Mouse (Mus musculus) lung, embryonic 15.5 days (tissue): ENCODE results near the gene Scrt2. TPM values are rescaled to one million over a fixed set of nuclear protein-coding genes. Genes with fewer than 3 reads are reported as not detected.

ENCODE experiments used
- ATAC-seq: fragments of 200-750 bp; cut with Nextera tagmentation; 2 replicates; pipeline ENCODE4 v1.8.0; 2017; ENCODE audit warnings: moderate number of reproducible peaks, borderline replicate concordance; ENCODE audit not compliant: low FRiP score, low TSS enrichment; ENCODE audit errors: extremely low read depth
- H3K27ac ChIP-seq: fragments of 300-500 bp; sonication (generic); 2 replicates; pipeline ENCODE4 v1.5.1; 2015; ENCODE audit warnings: moderate library complexity, mild to moderate bottlenecking, inconsistent platforms
- H3K27me3 ChIP-seq: fragments of 300-500 bp; sonication (generic); 2 replicates; pipeline ENCODE4 v1.6.1; 2015; ENCODE audit warnings: inconsistent platforms
- H3K36me3 ChIP-seq: fragments of 300-500 bp; sonication (generic); 2 replicates; pipeline ENCODE4 v1.6.1; 2015; ENCODE audit warnings: inconsistent platforms
- H3K4me1 ChIP-seq: fragments of 300-500 bp; sonication (generic); 2 replicates; pipeline ENCODE4 v1.6.1; 2015; ENCODE audit warnings: inconsistent platforms
- H3K4me2 ChIP-seq: fragments of 300-500 bp; sonication (generic); 2 replicates; pipeline ENCODE4 v1.6.1; 2015; ENCODE audit warnings: inconsistent platforms, mild to moderate bottlenecking, moderate library complexity
- H3K4me3 ChIP-seq: fragments of 300-500 bp; sonication (generic); 2 replicates; pipeline ENCODE4 v1.5.1; 2015; ENCODE audit warnings: mild to moderate bottlenecking, inconsistent platforms
- H3K9ac ChIP-seq: fragments of 300-500 bp; sonication (generic); 2 replicates; pipeline ENCODE4 v1.6.1; 2015; ENCODE audit warnings: inconsistent platforms
- H3K9me3 ChIP-seq: fragments of 300-500 bp; sonication (generic); 2 replicates; pipeline ENCODE4 v1.6.1; 2016; ENCODE audit warnings: inconsistent platforms
- WGBS: fragments of 180-500 bp; shearing (Covaris S2); methylation state at CpG from one replicate; pipeline ENCODE4 v1.1.7; 2015; 5-methylcytosine and 5-hydroxymethylcytosine counted together
- polyA plus RNA-seq: library from polyadenylated mRNA; unstranded; fragments of >200 nt; fragmentation: Nextera tagmentation; extraction: Ambion mirVana; gene quantifications from 2 replicates; pipeline ENCODE4 v1.2.1, GENCODE M21; 2015

The Scrt2 gene
- polyA plus RNA-seq, 1 experiment from 2014 or later, result not detected

DNA sequence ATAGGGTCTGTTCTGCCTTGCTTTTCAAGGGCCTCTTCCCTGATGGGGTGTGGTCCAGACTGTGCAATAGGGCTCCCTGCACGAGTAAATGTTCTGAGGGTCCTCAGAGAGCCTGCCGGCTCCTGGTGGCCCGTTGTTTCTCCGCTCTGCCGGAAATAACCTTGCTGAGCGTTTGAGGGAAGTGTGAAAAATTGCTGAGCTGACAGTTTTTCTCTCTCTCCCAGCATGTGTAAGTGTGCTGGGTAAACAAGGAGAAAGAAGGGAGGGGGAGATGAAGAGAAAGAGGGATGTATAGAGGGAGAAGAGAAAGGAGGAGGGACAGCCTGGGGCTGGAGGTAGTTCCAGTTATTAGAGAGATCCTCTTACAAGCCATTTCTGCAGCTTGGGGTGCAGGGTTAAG lies 3.0 kb downstream of the Scrt2 start:
- peaks cover 4% of the 10 kb centered on the region for H3K4me1 ChIP-seq
- H3K36me3 ChIP-seq, result no peaks in the 10 kb centered on the region
- no peak overlapping the region for H3K27ac ChIP-seq
- WGBS, result 33% methylated on average over 6 of the region's 6 CpGs
- H3K4me3 ChIP-seq, result no peak overlapping the region
- no peaks in the 10 kb centered on the region for H3K9me3 ChIP-seq
- no peak overlapping the region for H3K9ac ChIP-seq
- peaks cover 60% of the 10 kb centered on the region for H3K27me3 ChIP-seq
- H3K4me2 ChIP-seq, result no peak overlapping the region
- ATAC-seq, result no peak

DNA sequence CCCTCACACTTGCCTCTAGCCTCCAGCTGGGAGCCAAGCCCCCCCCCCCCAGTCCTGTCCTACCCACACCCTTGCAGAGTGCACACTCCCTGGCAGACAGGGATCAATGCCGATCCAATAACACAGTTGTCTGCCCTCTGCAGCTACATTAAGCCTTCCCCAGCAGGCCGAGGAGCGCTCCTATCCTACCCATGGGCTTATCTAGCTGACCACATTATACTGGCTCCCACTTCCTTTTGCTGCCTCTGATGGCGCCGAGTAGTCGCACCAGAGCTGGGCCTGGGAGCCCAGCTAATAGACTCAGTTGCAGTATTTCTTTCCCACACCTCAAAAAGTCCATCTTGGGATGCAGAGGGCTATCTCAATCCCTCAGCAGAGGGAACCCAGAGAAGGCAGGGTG lies 4.1 kb downstream of the Scrt2 start:
- no peak overlapping the region for H3K4me3 ChIP-seq
- H3K4me2 ChIP-seq, result no peak overlapping the region
- peaks cover 4% of the 10 kb centered on the region for H3K4me1 ChIP-seq
- H3K9ac ChIP-seq, result no peak overlapping the region
- no peaks in the 10 kb centered on the region for H3K9me3 ChIP-seq
- no peak overlapping the region for H3K27ac ChIP-seq
- peaks cover 59% of the 10 kb centered on the region for H3K27me3 ChIP-seq
- WGBS, result 71% methylated on average over 6 of the region's 6 CpGs
- no peaks in the 10 kb centered on the region for H3K36me3 ChIP-seq
- no peak for ATAC-seq

DNA sequence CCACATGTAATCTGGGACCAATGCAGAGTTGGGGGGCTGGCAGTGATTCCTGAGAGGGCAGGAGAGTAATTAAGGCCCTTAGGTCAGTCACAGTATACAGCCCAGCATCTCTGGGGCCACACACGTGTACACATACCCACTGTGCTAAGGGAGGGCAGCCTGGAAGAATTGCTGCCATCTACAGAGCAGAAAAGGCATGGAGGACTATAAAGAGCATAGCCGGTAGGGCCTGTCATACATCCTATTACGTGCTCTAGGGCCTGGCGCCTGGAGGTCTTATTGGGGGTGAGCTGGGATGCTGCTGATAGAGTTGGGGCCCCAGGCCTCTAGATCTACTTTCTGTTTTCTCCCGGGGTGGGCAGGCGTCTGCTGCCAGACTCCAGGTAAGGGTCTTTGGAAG lies 5.1 kb downstream of the Scrt2 start:
- H3K9me3 ChIP-seq, result no peaks in the 10 kb centered on the region
- no peak overlapping the region for H3K9ac ChIP-seq
- no peaks in the 10 kb centered on the region for H3K36me3 ChIP-seq
- H3K4me1 ChIP-seq, result peaks cover 4% of the 10 kb centered on the region
- H3K27me3 ChIP-seq, result peaks cover 59% of the 10 kb centered on the region
- H3K27ac ChIP-seq, result no peak overlapping the region
- no peak overlapping the region for H3K4me3 ChIP-seq
- ATAC-seq, result no peak
- no peak overlapping the region for H3K4me2 ChIP-seq
- WGBS, result 65% methylated on average over 6 of the region's 6 CpGs

DNA sequence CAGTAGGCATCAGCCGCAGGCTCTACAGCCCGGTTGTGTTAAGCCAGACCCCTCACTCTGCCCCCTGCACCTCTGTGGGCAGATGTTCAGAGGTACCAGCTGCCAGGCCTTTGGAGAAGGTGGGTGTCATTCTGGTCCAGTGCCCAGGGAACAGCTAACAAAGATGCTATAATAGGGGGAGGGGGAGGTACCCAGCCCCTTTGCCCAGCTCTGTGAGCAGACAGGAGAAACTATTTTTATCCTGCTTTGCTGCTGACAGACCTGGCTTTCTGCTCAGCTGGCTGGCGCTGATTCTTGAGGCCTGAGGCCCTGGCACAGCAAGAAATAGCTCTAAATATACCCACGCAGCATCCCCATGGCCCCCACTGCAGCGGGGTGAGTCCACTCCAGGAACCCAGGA lies 5.8 kb downstream of the Scrt2 start:
- Histone ChIP-seq H3K4me2 (no peak overlapping the region), H3K4me3 (no peak overlapping the region), H3K27ac (no peak overlapping the region), H3K9ac (no peak overlapping the region), H3K9me3 (no peaks in the 10 kb centered on the region), H3K36me3 (no peaks in the 10 kb centered on the region), H3K4me1 (peaks cover under 1% of the 10 kb centered on the region), H3K27me3 (peaks cover 60% of the 10 kb centered on the region)
- ATAC-seq, result no peak
- WGBS, result 65% methylated on average over 5 of the region's 5 CpGs

DNA sequence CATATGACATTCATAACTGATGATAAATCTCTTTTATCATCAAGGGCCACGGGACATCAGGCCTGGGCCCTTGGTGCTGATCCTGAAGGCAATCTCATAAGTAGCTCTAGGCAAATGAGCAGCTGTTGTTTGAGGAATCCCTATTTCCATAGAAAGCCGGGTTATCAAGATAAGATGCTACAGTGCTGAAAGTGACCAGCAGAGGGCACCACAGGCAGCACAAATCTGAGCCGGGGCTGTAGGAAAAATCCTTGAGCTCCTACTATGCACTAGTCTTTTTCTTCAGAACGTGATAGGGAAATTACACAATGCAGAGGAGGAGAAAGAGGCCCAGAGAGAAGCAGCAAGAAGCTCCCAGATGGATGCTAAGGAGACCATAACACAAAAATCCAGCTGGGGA lies 7.7 kb downstream of the Scrt2 start:
- H3K27ac ChIP-seq, result no peak overlapping the region
- H3K9ac ChIP-seq, result no peak overlapping the region
- H3K4me2 ChIP-seq, result no peak overlapping the region
- H3K9me3 ChIP-seq, result no peaks in the 10 kb centered on the region
- no peak for ATAC-seq
- peaks cover 7% of the 10 kb centered on the region for H3K4me1 ChIP-seq
- no peak overlapping the region for H3K4me3 ChIP-seq
- 7% methylated on average over 4 of the region's 4 CpGs for WGBS
- H3K36me3 ChIP-seq, result no peaks in the 10 kb centered on the region
- peaks cover 60% of the 10 kb centered on the region for H3K27me3 ChIP-seq

DNA sequence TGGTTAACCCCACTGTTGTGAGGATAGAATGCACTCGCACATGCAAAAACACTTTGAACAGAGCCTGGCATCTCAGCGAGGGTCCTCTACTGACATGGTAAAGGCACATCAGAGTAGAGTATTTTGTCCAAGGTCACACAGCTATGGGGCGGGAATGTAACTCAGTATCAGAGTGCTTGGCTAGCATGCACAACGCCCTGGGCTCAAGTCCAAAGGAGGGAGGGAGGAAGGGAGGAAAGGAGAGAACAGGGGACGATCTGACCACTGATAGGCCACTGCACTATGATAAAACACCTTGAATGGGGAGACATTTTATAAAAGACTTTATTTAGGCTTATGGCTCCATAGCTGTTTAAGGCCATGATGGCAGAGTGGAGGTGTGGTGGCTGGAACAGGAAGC lies 8.3 kb downstream of the Scrt2 start:
- Histone ChIP-seq H3K9me3 (no peaks in the 10 kb centered on the region), H3K27me3 (peaks cover 60% of the 10 kb centered on the region), H3K27ac (no peak overlapping the region), H3K4me1 (peaks cover 7% of the 10 kb centered on the region), H3K9ac (no peak overlapping the region), H3K4me2 (no peak overlapping the region), H3K4me3 (no peak overlapping the region), H3K36me3 (no peaks in the 10 kb centered on the region)
- WGBS, result 65% methylated on average over 5 of the region's 5 CpGs
- ATAC-seq, result no peak

DNA sequence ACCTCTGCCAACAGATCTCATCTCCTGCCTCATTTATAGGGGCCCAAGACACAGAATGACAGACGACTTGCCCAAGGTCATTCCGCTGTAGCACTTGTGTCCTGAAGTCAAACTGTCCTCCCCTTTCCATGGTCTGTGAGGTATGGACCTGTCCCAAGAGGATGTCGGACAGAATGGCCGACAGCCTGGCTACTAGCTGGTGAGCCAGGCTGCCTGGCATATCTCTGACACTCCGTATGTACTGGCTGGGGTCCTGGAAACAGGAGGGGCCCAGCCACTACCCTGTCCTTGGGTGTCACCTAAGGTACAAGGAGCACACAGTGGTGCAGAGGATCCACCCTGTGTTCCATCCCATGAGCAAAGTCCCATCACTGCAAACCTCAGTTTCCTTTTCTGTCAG lies 9.2 kb downstream of the Scrt2 start:
- Histone ChIP-seq H3K9me3 (no peaks in the 10 kb centered on the region), H3K27me3 (peaks cover 61% of the 10 kb centered on the region), H3K4me2 (no peak overlapping the region), H3K4me3 (no peak overlapping the region), H3K36me3 (no peaks in the 10 kb centered on the region), H3K4me1 (peaks cover 7% of the 10 kb centered on the region), H3K9ac (no peak overlapping the region), H3K27ac (no peak overlapping the region)
- WGBS, result 74% methylated on average over 5 of the region's 5 CpGs
- no peak for ATAC-seq

DNA sequence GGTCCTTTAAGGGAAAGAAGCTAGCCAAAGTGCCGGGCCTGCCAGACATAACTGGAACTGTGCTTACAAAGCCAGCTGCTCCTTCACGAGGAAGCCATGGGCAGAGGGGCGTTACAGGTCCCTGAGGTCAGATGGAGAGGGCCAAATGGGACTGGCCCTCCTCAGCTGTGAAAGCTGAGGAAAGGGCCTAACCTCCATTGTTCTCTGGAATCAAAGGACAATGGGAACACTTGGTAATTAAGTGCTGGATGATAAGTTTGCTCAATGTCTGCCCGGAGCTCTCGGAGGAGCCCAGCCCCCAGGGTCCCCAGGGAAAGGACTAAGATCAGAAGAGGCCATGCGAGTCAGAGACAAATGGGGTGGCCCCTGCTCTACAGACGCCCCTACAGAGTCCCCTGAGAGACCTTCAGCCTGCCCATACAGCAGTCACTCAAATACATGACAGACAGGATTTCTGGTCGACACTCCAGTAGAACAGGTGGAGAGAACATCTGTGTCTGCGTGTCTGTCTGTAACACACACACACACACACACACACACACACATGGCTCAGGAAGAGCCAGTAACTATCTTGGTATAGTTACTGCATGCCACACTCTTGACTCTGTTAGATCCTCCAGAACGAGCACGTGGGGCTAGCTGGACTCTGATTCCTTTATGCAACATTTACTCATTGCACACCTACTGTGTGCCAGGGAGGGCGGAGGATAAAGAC lies 10.2 kb downstream of the Scrt2 start:
- no peak for ATAC-seq
- Histone ChIP-seq H3K27me3 (peaks cover 71% of the 10 kb centered on the region), H3K9ac (no peak overlapping the region), H3K4me1 (peaks cover 7% of the 10 kb centered on the region), H3K9me3 (no peaks in the 10 kb centered on the region), H3K36me3 (no peaks in the 10 kb centered on the region), H3K4me2 (no peak overlapping the region), H3K4me3 (no peak overlapping the region), H3K27ac (no peak overlapping the region)
- WGBS, result 32% methylated on average over 12 of the region's 12 CpGs

DNA sequence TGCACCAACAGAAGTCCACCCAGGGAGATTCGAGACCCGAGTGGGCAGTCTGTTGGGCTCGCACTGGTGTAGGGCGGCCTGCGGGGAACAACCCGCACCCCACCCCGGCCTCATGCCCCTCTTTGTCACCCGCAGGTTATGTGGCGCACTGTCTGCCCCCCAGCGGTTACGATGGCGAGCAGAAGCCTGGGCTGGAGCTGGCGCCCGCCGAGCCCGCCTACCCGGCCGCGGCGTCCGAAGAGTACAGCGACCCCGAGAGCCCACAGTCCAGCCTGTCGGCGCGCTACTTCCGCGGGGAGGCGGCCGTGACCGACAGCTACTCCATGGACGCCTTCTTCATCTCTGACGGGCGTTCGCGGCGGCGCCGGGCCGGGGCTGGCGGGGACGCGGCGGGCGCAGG lies 11.6 kb downstream of the Scrt2 start:
- H3K36me3 ChIP-seq, result no peaks in the 10 kb centered on the region
- 5% methylated on average over 43 of the region's 45 CpGs for WGBS
- H3K27me3 ChIP-seq, result peaks cover 83% of the 10 kb centered on the region
- peak overlapping the region; percentile 63 for H3K4me2 ChIP-seq
- no peaks in the 10 kb centered on the region for H3K9me3 ChIP-seq
- peaks cover 7% of the 10 kb centered on the region for H3K4me1 ChIP-seq
- no peak for ATAC-seq
- peak overlapping the region; percentile 39 for H3K4me3 ChIP-seq
- H3K27ac ChIP-seq, result no peak overlapping the region
- no peak overlapping the region for H3K9ac ChIP-seq

DNA sequence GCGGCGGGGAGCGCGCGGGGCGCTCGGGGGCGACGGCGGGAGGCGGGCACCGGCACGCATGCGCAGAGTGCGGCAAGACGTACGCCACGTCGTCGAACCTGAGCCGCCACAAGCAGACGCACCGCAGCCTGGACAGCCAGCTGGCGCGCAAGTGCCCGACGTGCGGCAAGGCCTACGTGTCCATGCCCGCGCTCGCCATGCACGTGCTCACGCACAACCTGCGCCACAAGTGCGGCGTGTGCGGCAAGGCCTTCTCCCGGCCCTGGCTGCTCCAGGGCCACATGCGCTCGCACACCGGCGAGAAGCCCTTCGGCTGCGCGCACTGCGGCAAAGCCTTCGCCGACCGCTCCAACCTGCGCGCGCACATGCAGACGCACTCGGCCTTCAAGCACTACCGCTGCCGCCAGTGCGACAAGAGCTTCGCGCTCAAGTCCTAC lies 12.0 kb downstream of the Scrt2 start:
- ATAC-seq, result no peak
- Histone ChIP-seq H3K4me1 (peaks cover 7% of the 10 kb centered on the region), H3K36me3 (no peaks in the 10 kb centered on the region), H3K9me3 (no peaks in the 10 kb centered on the region), H3K4me2 (peak overlapping the region; percentile 63), H3K4me3 (peak overlapping the region; percentile 39), H3K27ac (no peak overlapping the region), H3K9ac (no peak overlapping the region), H3K27me3 (peaks cover 87% of the 10 kb centered on the region)
- WGBS, result 7% methylated on average over 60 of the region's 60 CpGs

DNA sequence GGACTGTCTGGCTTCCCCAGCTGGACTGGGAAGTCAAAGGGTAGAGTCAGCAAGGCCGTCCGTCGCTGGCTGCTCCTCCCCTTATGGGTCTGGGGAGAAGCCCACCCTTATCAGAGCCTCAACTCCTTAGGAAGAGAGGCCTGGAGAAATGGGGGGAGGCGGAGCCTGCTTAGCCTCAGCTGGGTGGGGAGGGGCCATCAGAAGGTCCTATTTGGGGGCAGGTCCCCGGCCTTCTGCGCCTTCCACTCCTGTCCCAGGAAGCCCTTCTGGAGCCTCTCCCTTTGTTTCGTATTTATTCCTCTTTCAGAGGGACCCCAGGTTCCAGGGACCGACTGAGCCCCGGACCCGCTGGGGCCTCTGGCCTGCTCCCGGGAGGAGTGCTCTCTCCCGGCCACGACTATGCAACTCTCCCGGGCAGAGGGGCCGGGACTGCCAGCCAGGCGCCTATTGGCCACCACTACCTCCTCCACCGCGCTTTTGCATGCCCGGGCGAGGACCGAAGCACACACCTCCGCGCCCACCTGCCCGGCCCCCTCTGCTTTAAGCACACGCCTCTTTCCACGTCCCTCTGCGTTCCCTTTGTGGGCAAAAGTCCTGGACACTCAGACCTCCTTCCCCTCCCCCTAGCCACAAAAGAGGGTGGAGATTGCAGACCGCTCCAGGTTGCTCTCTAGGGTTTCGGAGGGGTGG lies 13.7 kb downstream of the Scrt2 start:
- Histone ChIP-seq H3K9ac (no peak overlapping the region), H3K27me3 (peaks cover 83% of the 10 kb centered on the region), H3K27ac (no peak overlapping the region), H3K4me2 (peak overlapping the region; percentile 41), H3K4me3 (no peak overlapping the region; the same call in 1 of the 2 replicates), H3K4me1 (peaks cover 7% of the 10 kb centered on the region), H3K36me3 (no peaks in the 10 kb centered on the region), H3K9me3 (no peaks in the 10 kb centered on the region)
- peak; percentile 29; the same call in 1 of the 2 replicates for ATAC-seq
- WGBS, result 4% methylated on average over 29 of the region's 29 CpGs

DNA sequence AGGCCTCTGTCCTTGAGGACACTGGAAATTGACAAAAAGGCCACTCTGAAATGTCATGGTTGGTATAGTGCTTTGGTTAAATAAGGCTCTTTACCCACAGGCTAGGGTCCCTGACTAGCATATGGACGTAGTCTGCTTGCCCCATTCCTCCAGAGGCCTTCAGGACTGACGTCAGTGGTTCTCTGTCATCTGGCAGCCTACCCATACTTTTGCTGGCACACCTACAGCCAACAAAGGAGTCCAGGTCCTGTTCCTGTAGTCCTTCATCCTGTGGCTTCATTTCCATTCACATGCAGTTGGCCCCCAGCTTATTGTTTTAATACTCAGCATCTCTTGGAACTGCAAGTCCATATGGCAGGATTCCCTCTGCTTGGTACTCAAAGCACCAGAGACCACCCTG lies 15.6 kb downstream of the Scrt2 start:
- Histone ChIP-seq H3K4me3 (no peak overlapping the region), H3K27me3 (peaks cover 70% of the 10 kb centered on the region), H3K9me3 (no peaks in the 10 kb centered on the region), H3K9ac (no peak overlapping the region), H3K36me3 (no peaks in the 10 kb centered on the region), H3K27ac (no peak overlapping the region), H3K4me1 (peaks cover 7% of the 10 kb centered on the region), H3K4me2 (no peak overlapping the region)
- WGBS, result 73% methylated on average over 2 of the region's 2 CpGs
- no peak for ATAC-seq
